ENCODE assay signal across 8 mouse cellular contexts in the genomic region with DNA sequence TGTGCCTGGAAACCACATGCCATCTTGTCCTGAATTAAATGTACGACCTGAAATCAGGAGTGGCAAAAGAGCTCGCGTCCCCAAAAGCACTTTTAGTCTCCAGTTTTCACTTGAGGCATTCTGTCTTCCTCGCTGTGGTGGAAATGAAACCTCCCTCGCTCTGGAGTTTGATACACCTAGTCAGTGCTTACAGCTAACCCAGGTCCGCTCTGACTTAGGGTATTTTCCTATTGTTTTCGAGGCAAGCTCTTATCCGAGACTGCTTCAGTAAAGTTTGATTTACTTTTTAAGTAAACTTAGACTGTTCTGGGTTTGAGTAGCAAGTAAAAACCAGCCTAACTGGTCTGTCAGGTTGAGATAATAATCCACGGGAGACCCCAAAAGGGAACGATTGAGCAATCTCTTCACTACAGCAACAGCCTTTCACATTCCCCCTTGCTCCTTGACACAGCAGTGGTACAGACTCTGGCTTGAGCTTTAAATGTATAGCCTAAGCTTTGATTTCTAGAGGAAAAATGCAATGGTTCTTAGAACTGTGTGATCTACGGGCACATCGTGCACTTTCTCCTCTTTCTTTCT. TPM values are rescaled to one million over a fixed set of nuclear protein-coding genes. Genes with fewer than 3 reads are reported as not detected.
DNase-seq lines count a peak whose midpoint lies in the region; ATAC-seq and TF ChIP-seq lines count a peak whose summit lies in the region.

No protein-coding gene starts in this region.

- no peaks in the 10 kb centered on the region for H3K9me3 ChIP-seq in heart, embryonic 16.5 days (replicated peaks; ENCODE audit: control insufficient read depth, low read length)
- no peaks in the 10 kb centered on the region for H3K9me3 ChIP-seq in forebrain, embryonic 15.5 days
- H3K9me3 ChIP-seq in liver, embryonic 11.5 days (ENCODE audit: control insufficient read depth, low read length): no peaks in the 10 kb centered on the region
- H3K9me3 ChIP-seq in neural tube, embryonic 12.5 days: no peaks in the 10 kb centered on the region

- H3K27me3 ChIP-seq in heart, embryonic 16.5 days (ENCODE audit: control insufficient read depth, insufficient read depth, low read length): no peaks in the 10 kb centered on the region
- H3K27me3 ChIP-seq in Patski: peaks cover 3% of the 10 kb centered on the region
- no peaks in the 10 kb centered on the region for H3K27me3 ChIP-seq in forebrain, embryonic 15.5 days
- no peaks in the 10 kb centered on the region for H3K27me3 ChIP-seq in liver, embryonic 11.5 days (replicated peaks; ENCODE audit: control insufficient read depth, insufficient read depth, low read length)
- no peaks in the 10 kb centered on the region for H3K27me3 ChIP-seq in neural tube, embryonic 12.5 days (replicated peaks)

- DNase-seq in heart, postnatal 4 days: no peak
- peak; percentile 10 for DNase-seq in Patski (ENCODE audit: low read depth, low spot score)
- no peak for DNase-seq in liver, embryonic 11.5 days (ENCODE audit: low spot score)
- no peak for DNase-seq in left cerebral cortex, postnatal 10 days (ENCODE audit: extremely low spot score in 1 of 2, low spot score in 2 of 2)
- DNase-seq in gastrocnemius, postnatal 25 days: no peak

- POLR2A ChIA-PET in Patski (lab: Charles Lee): interaction anchor here (0.8 kb wide), 1 partner anchor 13 kb away, joined by 3 read pairs; no protein-coding TSS in a partner anchor

- no peak for TF ChIP-seq CTCF in Patski (IDR thresholded peaks at IDR 0.05)

- peak overlapping the region; percentile 98 for H3K9ac ChIP-seq in heart, embryonic 16.5 days (ENCODE audit: low read length)
- peak overlapping the region; percentile 95 for H3K9ac ChIP-seq in forebrain, embryonic 15.5 days (replicated peaks)
- H3K9ac ChIP-seq in liver, embryonic 11.5 days (ENCODE audit: low read depth, low read length): peak overlapping the region; percentile 83
- peak overlapping the region; percentile 86 for H3K9ac ChIP-seq in neural tube, embryonic 12.5 days

- CTCF ChIA-PET in Patski (lab: Charles Lee): interaction anchor here (0.7 to 2.3 kb wide), 7 partner anchors 9 to 196 kb away, joined by 3 to 18 read pairs (median 4); partner anchors contain the start of gene Nek5

- no peaks in the 10 kb centered on the region for H3K36me3 ChIP-seq in heart, embryonic 16.5 days (ENCODE audit: control insufficient read depth, insufficient read depth)
- no peaks in the 10 kb centered on the region for H3K36me3 ChIP-seq in forebrain, embryonic 15.5 days
- H3K36me3 ChIP-seq in liver, embryonic 11.5 days (ENCODE audit: control insufficient read depth, insufficient read depth, low read length): no peaks in the 10 kb centered on the region
- no peaks in the 10 kb centered on the region for H3K36me3 ChIP-seq in neural tube, embryonic 12.5 days

- peak overlapping the region; percentile 82 for H3K4me2 ChIP-seq in heart, embryonic 16.5 days (ENCODE audit: low read depth, low read length)
- H3K4me2 ChIP-seq in forebrain, embryonic 15.5 days (replicated peaks): peak overlapping the region; percentile 79
- peak overlapping the region; percentile 79 for H3K4me2 ChIP-seq in liver, embryonic 11.5 days
- H3K4me2 ChIP-seq in neural tube, embryonic 12.5 days (replicated peaks): peak overlapping the region; percentile 62

- H3K4me3 ChIP-seq in heart, embryonic 16.5 days (ENCODE audit: low read length): peak overlapping the region; percentile 91
- peak overlapping the region; percentile 85 for H3K4me3 ChIP-seq in forebrain, embryonic 15.5 days
- peak overlapping the region; percentile 80 for H3K4me3 ChIP-seq in liver, embryonic 11.5 days (ENCODE audit: low read depth, low read length)
- peak overlapping the region; percentile 87 for H3K4me3 ChIP-seq in neural tube, embryonic 12.5 days

- no peak for ATAC-seq in heart, embryonic 16.5 days (replicated peaks; ENCODE audit: extremely low read depth, insufficient read depth, low FRiP score)
- peak; percentile 24 for ATAC-seq in Patski
- ATAC-seq in forebrain, embryonic 15.5 days (replicated peaks): peak; percentile 28; the same call in 1 of the 2 replicates
- peak; percentile 48; the same call in 1 of the 2 replicates for ATAC-seq in liver, embryonic 11.5 days (replicated peaks; ENCODE audit: low FRiP score)
- ATAC-seq in neural tube, embryonic 12.5 days (ENCODE audit: low FRiP score, low read depth): peak; percentile 12

- WGBS in heart, embryonic 16.5 days: 14% methylated on average over 12 of the region's 12 CpGs
- 13% methylated on average over 12 of the region's 12 CpGs for WGBS in forebrain, embryonic 15.5 days
- WGBS in liver, embryonic 11.5 days: 12% methylated on average over 12 of the region's 12 CpGs
- 17% methylated on average over 12 of the region's 12 CpGs for WGBS in neural tube, embryonic 12.5 days

- peak overlapping the region; percentile 99 for H3K27ac ChIP-seq in heart, embryonic 16.5 days (ENCODE audit: low read length)
- H3K27ac ChIP-seq in forebrain, embryonic 15.5 days (replicated peaks): peak overlapping the region; percentile 95
- H3K27ac ChIP-seq in liver, embryonic 11.5 days (ENCODE audit: low read depth, low read length): peak overlapping the region; percentile 91
- H3K27ac ChIP-seq in neural tube, embryonic 12.5 days: no peak overlapping the region; the same call in 1 of the 2 replicates

- intact Hi-C loops in left cerebral cortex, postnatal 10 days (cut with DNase I): loop anchor here (2.0 to 10.0 kb wide), 4 partner anchors 67 to 381 kb away; partner anchors contain the start of genes Mrps31 and Slc25a15

- H3K4me1 ChIP-seq in heart, embryonic 16.5 days (ENCODE audit: control insufficient read depth, insufficient read depth, low read length): peaks cover 9% of the 10 kb centered on the region
- H3K4me1 ChIP-seq in forebrain, embryonic 15.5 days: peaks cover 15% of the 10 kb centered on the region
- peaks cover 2% of the 10 kb centered on the region; the same call in 1 of the 2 replicates for H3K4me1 ChIP-seq in liver, embryonic 11.5 days (replicated peaks; ENCODE audit: control insufficient read depth, insufficient read depth, low read length)
- H3K4me1 ChIP-seq in neural tube, embryonic 12.5 days: peaks cover 9% of the 10 kb centered on the region; the same call in 1 of the 2 replicates

- in situ Hi-C loops in Patski (cut with MboI; ENCODE audit: low pct_unique_long_range_greater_than_20kb): no loop called here

RNA-seq across cellular contexts. Expression of gene Vps36, which starts 0.9 kb away (rescaled TPM):
- 21.6 and 21.7 TPM in 2 replicates for polyA plus RNA-seq in heart, embryonic 16.5 days (2015; fragmentation: Nextera tagmentation; extraction: Ambion mirVana)
- 10 to 100 TPM; 31.4 to 34.2 TPM for total RNA-seq in heart, postnatal 4 days (2021)
- polyA plus RNA-seq in Patski (2021): 29.6 TPM
- polyA plus RNA-seq in forebrain, embryonic 15.5 days (2015; fragmentation: Nextera tagmentation; extraction: Ambion mirVana): 41.4 TPM in 2 replicates
- 27.8 and 29.1 TPM in 2 replicates for polyA plus RNA-seq in liver, embryonic 11.5 days (2014; fragmentation: Nextera tagmentation; extraction: Ambion mirVana)
- 39.2 and 42.7 TPM in 2 replicates for polyA plus RNA-seq in neural tube, embryonic 12.5 days (2016; fragmentation: Nextera tagmentation; extraction: Ambion mirVana)
- 10 to 100 TPM; 41.1 to 41.5 TPM for total RNA-seq in left cerebral cortex, postnatal 10 days (2021)
- 10 to 100 TPM; 27.9 to 33.0 TPM for total RNA-seq in gastrocnemius, postnatal 25 days (2021)

RNA-seq across cellular contexts. Expression of gene Ckap2, which starts 7.9 kb away (rescaled TPM):
- 29.1 and 37.4 TPM in 2 replicates for polyA plus RNA-seq in heart, embryonic 16.5 days (2015; fragmentation: Nextera tagmentation; extraction: Ambion mirVana)
- total RNA-seq in heart, postnatal 4 days (2021): 10 to 100 TPM; 32.1 to 34.8 TPM
- 30.9 TPM for polyA plus RNA-seq in Patski (2021)
- 28.4 and 28.7 TPM in 2 replicates for polyA plus RNA-seq in forebrain, embryonic 15.5 days (2015; fragmentation: Nextera tagmentation; extraction: Ambion mirVana)
- polyA plus RNA-seq in liver, embryonic 11.5 days (2014; fragmentation: Nextera tagmentation; extraction: Ambion mirVana): 42.8 and 48.4 TPM in 2 replicates
- polyA plus RNA-seq in neural tube, embryonic 12.5 days (2016; fragmentation: Nextera tagmentation; extraction: Ambion mirVana): 37.5 and 47.1 TPM in 2 replicates
- total RNA-seq in left cerebral cortex, postnatal 10 days (2021): 1 to 10 TPM; 2.2 to 2.4 TPM
- total RNA-seq in gastrocnemius, postnatal 25 days (2021): under 1 TPM; 0.46 to 0.96 TPM

RNA-seq across cellular contexts. Expression of gene Nek3, which starts 27.3 kb away (rescaled TPM):
- polyA plus RNA-seq in heart, embryonic 16.5 days (2015; fragmentation: Nextera tagmentation; extraction: Ambion mirVana): 4.9 and 5.3 TPM in 2 replicates
- 1 to 10 TPM; 1.9 to 2.4 TPM for total RNA-seq in heart, postnatal 4 days (2021)
- 7.3 TPM for polyA plus RNA-seq in Patski (2021)
- 7.3 and 7.6 TPM in 2 replicates for polyA plus RNA-seq in forebrain, embryonic 15.5 days (2015; fragmentation: Nextera tagmentation; extraction: Ambion mirVana)
- 3.4 and 3.9 TPM in 2 replicates for polyA plus RNA-seq in liver, embryonic 11.5 days (2014; fragmentation: Nextera tagmentation; extraction: Ambion mirVana)
- 8.1 and 8.8 TPM in 2 replicates for polyA plus RNA-seq in neural tube, embryonic 12.5 days (2016; fragmentation: Nextera tagmentation; extraction: Ambion mirVana)
- 1 to 10 TPM; 2.6 TPM for total RNA-seq in left cerebral cortex, postnatal 10 days (2021)
- total RNA-seq in gastrocnemius, postnatal 25 days (2021): 1 to 10 TPM; 2.4 to 2.8 TPM

RNA-seq across cellular contexts. Expression of gene Thsd1, which starts 33.6 kb away (rescaled TPM):
- polyA plus RNA-seq in heart, embryonic 16.5 days (2015; fragmentation: Nextera tagmentation; extraction: Ambion mirVana): 13.2 and 16.1 TPM in 2 replicates
- total RNA-seq in heart, postnatal 4 days (2021): 10 to 100 TPM; 14.4 to 14.6 TPM
- polyA plus RNA-seq in Patski (2021): 0.36 TPM
- polyA plus RNA-seq in forebrain, embryonic 15.5 days (2015; fragmentation: Nextera tagmentation; extraction: Ambion mirVana): 6.2 and 7.5 TPM in 2 replicates
- 5.6 TPM in 2 replicates for polyA plus RNA-seq in liver, embryonic 11.5 days (2014; fragmentation: Nextera tagmentation; extraction: Ambion mirVana)
- polyA plus RNA-seq in neural tube, embryonic 12.5 days (2016; fragmentation: Nextera tagmentation; extraction: Ambion mirVana): 10.8 and 11.5 TPM in 2 replicates
- total RNA-seq in left cerebral cortex, postnatal 10 days (2021): 1 to 10 TPM; 4.8 to 5.9 TPM
- 1 to 10 TPM; 1.8 to 2.0 TPM for total RNA-seq in gastrocnemius, postnatal 25 days (2021)
